Mouse (Mus musculus): ENCODE measurements around the gene Aoah.
A peak's percentile ranks its signal among the peaks of the same experiment; 100 is the strongest.

Gene Aoah

GRCm38 (mm10) chr13:20793901-20794300, at the start of gene Aoah:
Aoah (plus strand) TSS chr13:20794113.
- no peak for DNase-seq

DNA sequence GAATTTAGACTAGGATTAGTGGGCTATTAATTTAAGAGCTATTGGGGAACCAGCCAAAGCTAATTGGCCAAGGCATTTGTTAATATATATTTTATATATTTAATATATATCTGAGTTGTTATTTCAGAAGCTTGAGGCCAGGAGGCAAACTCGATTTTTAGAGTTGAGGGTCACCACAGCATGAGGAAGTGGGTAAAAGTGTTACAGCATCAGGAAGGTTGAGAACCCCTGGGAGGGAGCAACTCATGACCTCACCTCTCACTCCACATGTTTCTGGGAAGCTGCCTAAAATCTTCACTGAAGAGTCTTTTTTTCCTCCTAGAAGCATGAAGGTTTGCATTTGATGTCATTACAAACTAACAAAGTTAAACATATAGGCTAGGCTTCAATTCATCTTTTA, 39.1 kb upstream of the Aoah start:
- no peak for DNase-seq

GRCm38 (mm10) chr13:20783648-20784047, 10.3 kb upstream of the Aoah start:
- DNase-seq = no peak

DNA sequence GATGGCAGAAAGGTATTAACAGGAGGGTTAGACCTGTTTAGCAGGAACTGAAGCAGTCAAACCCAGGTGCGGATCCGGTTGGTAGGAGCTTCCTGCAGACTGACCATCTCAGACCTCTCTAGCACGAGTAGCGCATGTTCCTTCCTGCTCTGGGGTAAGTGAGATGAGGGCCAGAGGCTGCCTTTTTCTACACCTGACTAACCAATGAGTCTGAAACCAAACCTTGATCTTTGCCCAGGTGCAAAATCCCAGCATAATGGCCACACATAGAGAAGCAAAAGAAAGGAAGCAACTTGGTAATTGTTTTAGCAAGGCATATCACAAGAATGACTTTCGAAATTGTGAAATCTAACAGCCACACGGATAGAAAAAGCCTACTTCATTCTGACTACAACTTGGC, 9.9 kb upstream of the Aoah start:
- no peak for DNase-seq

- no peak for DNase-seq
These were observed 8.0 kb upstream of the Aoah start for GRCm38 (mm10) chr13:20785960-20786359.

DNA sequence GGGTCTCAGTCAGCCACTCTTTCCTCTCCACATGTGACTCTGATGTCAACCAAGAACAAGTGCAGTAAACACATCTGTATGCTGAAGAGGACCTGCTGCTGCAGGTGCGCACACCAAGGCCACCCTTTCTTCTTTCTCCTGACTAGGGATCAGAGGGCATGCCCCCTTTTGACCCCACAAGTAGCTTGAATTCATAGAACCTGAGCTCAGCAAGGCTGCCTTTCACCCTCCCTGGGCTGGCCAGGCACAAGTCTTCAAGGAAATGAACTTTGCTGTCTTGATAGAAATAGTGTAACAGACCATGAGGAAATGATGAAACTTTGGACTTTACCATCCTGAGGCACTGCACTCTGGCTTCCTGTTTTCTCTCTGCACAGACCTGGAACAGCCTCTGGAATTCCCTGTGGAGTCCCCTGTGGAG, 7.1 kb upstream of the Aoah start:
- DNase-seq = no peak

- no peak for DNase-seq
These were observed 6.0 kb upstream of the Aoah start for GRCm38 (mm10) chr13:20787952-20788351.

- DNase-seq = no peak
These were observed 2.7 kb downstream of the Aoah start for GRCm38 (mm10) chr13:20796651-20797050.

- no peak for DNase-seq
These were observed 4.6 kb downstream of the Aoah start for GRCm38 (mm10) chr13:20798536-20798935.

DNA sequence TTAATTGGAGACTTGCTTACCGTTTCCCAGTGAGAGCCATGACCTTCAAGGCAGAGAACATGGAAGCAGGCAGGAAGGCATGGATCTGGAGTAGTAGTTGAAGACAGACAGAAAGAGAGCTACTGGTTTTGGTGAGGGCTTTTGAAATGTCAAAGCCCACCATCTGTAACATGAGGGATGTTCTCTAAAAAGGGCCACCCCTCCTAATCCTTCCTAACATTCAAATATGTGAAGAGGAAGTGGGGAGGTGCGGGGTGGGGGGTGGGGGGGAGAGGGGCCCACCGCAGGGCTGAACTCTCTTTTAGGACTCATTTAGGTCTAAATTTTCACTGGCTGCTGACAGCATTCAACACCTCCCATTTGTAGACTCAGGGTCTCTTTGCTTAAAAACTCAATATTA, 5.9 kb downstream of the Aoah start:
- DNase-seq = no peak

GRCm38 (mm10) chr13:20800569-20800968, 6.7 kb downstream of the Aoah start:
- no peak for DNase-seq

GRCm38 (mm10) chr13:20811782-20812406, 18.0 kb downstream of the Aoah start:
- DNase-seq = no peak

DNA sequence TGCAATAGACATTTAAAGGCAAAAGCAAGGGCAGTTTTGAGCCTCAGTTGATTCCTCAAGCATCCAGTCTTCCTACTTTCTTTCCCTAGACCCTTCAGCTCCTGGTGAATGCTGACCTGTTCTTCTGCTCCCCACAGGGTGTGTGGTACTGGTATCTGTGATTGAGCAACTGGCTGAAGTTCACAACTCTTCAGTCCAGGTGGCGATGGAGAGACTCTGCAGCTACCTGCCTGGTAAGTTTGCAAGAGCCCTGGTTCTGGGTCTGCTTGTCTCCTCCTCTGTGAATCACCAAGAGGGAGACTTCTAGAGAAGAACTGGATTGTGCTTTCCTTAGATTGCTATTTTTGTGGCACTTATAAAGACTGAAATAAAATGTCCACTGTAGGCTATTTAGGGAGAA, 22.5 kb downstream of the Aoah start:
- DNase-seq = no peak

- no peak for DNase-seq
These were observed 26.9 kb downstream of the Aoah start for GRCm38 (mm10) chr13:20820712-20821328.

GRCm38 (mm10) chr13:20828728-20829127, 34.8 kb downstream of the Aoah start:
- DNase-seq = no peak

DNA sequence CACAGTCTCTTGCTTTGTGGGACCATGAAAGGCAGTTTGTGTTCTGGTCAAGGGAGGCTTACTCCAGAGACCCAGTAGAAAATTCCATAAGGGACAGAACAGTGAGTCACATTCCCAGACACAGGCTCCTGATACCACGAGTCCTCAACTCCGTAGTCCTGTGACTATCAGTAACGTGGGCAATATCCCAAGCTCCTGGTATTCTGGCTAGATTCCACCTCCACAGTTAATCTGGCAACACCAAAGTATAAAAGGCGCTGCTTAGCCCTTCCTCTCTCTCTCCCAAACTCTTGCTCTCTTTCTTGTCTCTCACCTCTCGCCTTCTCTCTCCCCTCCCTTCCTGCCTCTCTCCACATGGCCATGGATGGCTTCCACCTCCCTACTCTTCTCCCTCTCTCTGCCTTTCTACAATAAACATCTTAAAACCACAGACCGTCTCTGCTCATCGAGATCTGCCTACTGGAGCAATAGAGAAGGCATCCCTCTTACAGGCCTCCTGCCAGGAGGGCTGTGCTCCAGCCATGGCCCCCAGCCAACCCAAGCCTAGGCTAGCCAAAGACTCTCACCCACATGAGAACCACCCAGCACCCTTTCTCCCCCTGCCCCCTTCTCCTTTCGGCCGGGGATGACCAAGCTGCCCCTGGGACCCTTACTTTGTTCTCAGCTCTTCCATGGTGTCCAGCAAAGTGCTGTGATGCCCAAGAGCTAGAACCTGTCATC, 35.4 kb downstream of the Aoah start:
- no peak for DNase-seq

GRCm38 (mm10) chr13:20855893-20856292, 62.0 kb downstream of the Aoah start:
- DNase-seq = no peak

DNA sequence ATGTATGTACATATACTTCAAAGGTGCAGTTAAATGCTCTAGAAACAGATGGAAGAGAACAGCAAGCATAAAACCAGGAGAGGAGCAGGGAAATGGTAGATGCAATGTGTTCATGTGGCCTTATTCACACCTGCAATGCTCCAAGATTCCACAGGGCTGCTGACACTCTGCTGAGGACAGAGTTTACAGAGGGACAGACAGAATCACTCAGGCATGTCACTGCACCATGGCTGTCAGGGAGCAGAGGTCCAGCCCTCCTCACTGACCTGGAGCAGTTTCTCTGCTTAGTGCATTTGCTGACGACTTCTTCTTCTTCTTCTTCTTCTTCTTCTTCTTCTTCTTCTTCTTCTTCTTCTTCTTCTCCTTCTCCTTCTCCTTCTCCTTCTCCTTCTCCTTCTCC, 105.5 kb downstream of the Aoah start:
- no peak for DNase-seq

GRCm38 (mm10) chr13:20900396-20900971, 106.6 kb downstream of the Aoah start:
- peak; percentile 69 for DNase-seq

DNA sequence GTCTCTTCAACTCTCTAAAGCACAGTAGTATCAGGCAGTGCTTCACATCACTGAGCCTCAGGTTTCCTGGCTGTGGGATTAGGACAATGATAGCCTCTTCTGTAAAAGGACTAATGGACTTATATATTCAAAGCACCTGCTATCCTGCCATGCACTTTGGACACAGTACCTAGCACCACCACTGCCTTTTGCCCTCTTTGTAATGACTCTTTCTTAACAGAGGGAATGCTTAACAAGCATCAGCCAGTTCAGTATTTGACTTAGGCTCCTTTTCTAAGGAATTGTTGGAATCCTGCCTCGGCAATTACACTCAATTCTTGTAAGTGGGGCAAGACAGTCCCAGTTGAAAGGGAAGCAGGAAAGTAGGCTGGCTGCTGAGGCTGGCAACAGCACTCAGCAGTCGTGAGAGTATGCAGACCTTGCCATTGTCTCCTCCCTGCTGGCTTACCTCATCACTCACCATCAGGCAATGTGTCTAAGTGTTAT, 107.1 kb downstream of the Aoah start:
- peak; percentile 34 for DNase-seq

DNA sequence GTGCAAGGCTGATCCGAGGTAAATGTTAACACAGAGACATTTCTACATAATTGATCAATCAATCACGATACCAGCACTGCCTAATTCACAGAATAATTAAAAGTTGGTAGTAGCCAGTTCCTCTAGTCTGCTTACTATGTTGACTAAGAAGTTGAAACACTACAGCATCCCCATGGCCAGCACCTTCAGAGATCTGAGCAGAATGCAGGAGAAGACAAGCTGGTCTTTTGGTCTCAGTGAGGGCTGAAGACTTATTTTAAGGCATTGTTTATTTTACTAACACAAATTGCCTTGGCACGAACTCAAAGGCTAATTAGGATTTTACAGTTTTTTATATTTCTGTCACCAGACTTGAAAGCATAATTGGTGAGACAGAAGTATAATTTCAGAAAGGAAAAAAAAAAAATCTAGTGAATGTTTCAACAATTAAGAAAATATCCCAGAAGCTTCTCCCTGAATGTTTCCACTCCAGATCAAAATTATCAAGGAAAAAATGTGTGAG, 107.8 kb downstream of the Aoah start:
- no peak for DNase-seq

DNA sequence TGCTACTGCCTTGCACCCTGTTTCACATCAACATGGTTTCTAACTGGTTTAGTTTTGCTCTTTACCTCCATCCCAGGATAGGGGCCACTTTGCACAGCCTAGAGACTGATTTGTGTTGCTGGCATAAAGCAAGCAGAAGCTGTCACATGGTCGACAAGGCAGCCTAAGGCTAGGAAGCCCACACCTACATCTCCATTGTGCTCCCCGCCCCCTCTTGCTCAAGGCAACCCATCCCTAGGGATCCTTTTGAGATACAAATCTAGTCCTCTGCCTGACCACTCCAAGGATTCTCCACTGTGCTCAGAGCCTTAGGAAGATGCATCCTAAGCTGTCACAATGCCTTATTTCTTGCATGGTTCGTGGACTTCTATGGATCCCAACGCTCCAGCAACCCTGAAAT, 110.2 kb downstream of the Aoah start:
- DNase-seq = no peak

DNA sequence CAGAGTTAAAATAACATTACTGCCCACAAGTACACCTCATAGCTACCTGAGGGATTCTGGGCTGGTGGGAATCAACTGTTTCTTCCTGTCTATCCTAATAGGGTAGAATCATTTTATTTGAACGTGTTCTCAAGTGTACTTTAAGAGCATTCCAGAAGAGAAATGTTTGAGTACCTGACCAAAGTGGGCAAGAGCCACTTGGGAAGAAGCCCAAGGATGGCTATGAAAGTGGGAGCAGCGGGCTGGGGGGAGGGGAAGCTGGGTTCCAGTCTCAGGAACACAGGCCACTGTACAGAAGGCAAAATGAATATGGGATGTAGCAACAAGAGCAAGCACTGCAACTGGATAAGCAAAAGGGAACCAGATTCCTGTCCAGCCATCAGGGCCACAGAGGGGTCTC, 111.3 kb downstream of the Aoah start:
- DNase-seq = peak; percentile 67
